Mouse (Mus musculus) stomach, embryonic 16.5 days (tissue): Measurements from ENCODE around the gene Tpsab1. TPM values are rescaled to one million over a fixed set of nuclear protein-coding genes. Genes with fewer than 3 reads are reported as not detected.

ENCODE experiments used
- ATAC-seq: fragments of 200-750 bp; cut with Nextera tagmentation; 2 replicates; pipeline ENCODE4 v1.8.0; 2017; ENCODE audit warnings: moderate number of reproducible peaks, moderate TSS enrichment; ENCODE audit not compliant: insufficient read depth, low FRiP score
- H3K27ac ChIP-seq: fragments of 300-500 bp; sonication (generic); 2 replicates; pipeline ENCODE4 v1.5.1; 2014; ENCODE audit warnings: low read length
- H3K27me3 ChIP-seq: fragments of 300-500 bp; sonication (generic); 2 replicates; pipeline ENCODE4 v1.6.1; 2014; ENCODE audit warnings: low read length, control low read depth, mixed read lengths; ENCODE audit not compliant: control insufficient read depth, insufficient read depth
- H3K36me3 ChIP-seq: fragments of 300-500 bp; sonication (generic); 2 replicates; pipeline ENCODE4 v1.6.1; 2014; ENCODE audit warnings: low read length; ENCODE audit not compliant: control insufficient read depth, insufficient read depth
- H3K4me1 ChIP-seq: fragments of 300-500 bp; sonication (generic); 2 replicates; pipeline ENCODE4 v1.6.1; 2014; ENCODE audit warnings: low read length, control low read depth, mixed read lengths; ENCODE audit not compliant: control insufficient read depth, insufficient read depth
- H3K4me2 ChIP-seq: fragments of 300-500 bp; sonication (generic); 2 replicates; pipeline ENCODE4 v1.6.1; 2014; ENCODE audit warnings: low read depth, low read length, mixed read lengths
- H3K4me3 ChIP-seq: fragments of 300-500 bp; sonication (generic); replicated peaks from 2 replicates; pipeline ENCODE4 v1.5.1; 2014; ENCODE audit warnings: mild to moderate bottlenecking, low read length
- H3K9ac ChIP-seq: fragments of 300-500 bp; sonication (generic); 2 replicates; pipeline ENCODE4 v1.6.1; 2014; ENCODE audit warnings: low read length
- H3K9me3 ChIP-seq: fragments of 300-500 bp; sonication (generic); replicated peaks from 2 replicates; pipeline ENCODE4 v1.6.1; 2016; ENCODE audit warnings: low read length, control low read depth; ENCODE audit not compliant: control insufficient read depth
- WGBS: fragments of 180-500 bp; shearing (Covaris S2); extraction: QIAGEN DNeasy Blood & Tissue Kit; methylation state at CpG from one replicate; pipeline ENCODE4 v1.1.7; 2014; 5-methylcytosine and 5-hydroxymethylcytosine counted together
- polyA plus RNA-seq: library from polyadenylated mRNA; unstranded; fragments of >200 nt; fragmentation: Nextera tagmentation; extraction: Ambion mirVana; gene quantifications from 2 replicates; pipeline ENCODE4 v1.2.1, GENCODE M21; 2015

The Tpsab1 gene
- polyA plus RNA-seq, 1 experiment from 2014 or later = 0.53 TPM

DNA sequence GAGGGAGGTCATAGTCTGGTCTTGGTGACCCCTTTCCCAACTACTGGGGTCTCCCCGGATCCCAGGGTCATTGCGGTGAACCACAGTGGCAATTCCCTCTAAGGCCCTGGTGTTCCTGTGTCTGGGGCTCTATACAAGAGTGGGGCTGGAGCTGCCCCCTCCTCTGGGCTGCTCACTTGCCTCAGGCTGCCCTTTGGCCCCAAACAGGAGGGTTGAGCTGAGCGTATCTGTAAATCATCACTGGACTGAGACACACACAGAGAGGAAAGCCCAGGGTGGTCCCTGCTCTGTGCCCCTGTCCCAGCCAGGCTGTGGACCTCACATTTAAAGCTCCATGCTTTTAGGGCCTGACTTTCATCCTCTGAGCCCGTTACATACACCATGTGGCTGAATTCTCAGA is 7.1 kb downstream of the Tpsab1 start:
- Histone ChIP-seq H3K9me3 (no peaks in the 10 kb centered on the region), H3K4me3 (no peak overlapping the region), H3K27ac (no peak overlapping the region), H3K4me2 (no peak overlapping the region), H3K36me3 (no peaks in the 10 kb centered on the region), H3K4me1 (no peaks in the 10 kb centered on the region), H3K9ac (no peak overlapping the region), H3K27me3 (peaks cover 2% of the 10 kb centered on the region; the same call in 1 of the 2 replicates)
- 76% methylated on average over 4 of the region's 4 CpGs for WGBS
- ATAC-seq = no peak

DNA sequence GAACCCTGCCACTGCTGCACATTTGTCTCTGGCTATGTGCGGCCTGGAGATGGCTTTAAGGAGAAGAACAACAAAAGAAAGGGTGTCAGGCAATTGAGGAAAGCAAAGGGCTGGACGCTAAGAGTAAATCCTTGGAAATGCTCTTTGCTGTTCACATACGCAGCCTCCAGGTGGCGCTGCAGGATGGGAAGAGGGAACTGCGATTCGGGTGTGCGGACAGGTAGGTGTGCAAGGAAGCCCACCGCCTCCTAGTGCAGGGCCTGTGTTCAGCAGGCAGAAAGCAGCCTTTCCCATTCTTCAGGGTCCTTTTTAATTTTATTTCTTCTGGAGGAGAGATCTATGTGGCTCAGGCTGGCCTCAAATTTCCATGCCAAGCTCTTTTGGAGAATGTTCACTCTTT is 11.4 kb downstream of the Tpsab1 start:
- no peaks in the 10 kb centered on the region for H3K4me1 ChIP-seq
- peaks cover 2% of the 10 kb centered on the region; the same call in 1 of the 2 replicates for H3K27me3 ChIP-seq
- no peak overlapping the region for H3K4me3 ChIP-seq
- no peak for ATAC-seq
- no peak overlapping the region for H3K27ac ChIP-seq
- no peak overlapping the region for H3K9ac ChIP-seq
- 0% methylated on average over 8 of the region's 8 CpGs for WGBS
- H3K36me3 ChIP-seq = no peaks in the 10 kb centered on the region
- H3K4me2 ChIP-seq = no peak overlapping the region
- no peaks in the 10 kb centered on the region for H3K9me3 ChIP-seq

DNA sequence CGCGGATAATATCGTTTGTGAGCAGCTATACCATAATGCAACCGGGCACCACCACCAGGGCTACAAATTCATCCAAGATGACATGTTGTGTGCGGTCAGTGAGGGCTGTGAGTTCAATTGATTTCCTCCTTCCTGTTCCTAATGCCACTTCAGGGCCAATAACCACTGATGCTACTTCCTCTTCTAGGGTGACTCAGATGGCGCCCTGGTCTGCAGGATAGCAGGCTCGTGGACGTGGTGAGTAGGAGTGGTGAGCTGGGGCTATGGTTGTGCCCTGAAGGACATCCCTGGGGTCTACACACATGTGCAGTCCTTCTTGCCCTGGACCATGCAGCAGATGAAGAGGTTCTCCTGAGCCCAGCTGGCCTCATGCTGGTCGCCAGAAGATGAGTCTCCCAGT is 13.0 kb downstream of the Tpsab1 start:
- no peaks in the 10 kb centered on the region for H3K4me1 ChIP-seq
- WGBS = 67% methylated on average over 9 of the region's 9 CpGs
- no peak overlapping the region for H3K9ac ChIP-seq
- H3K36me3 ChIP-seq = no peaks in the 10 kb centered on the region
- H3K9me3 ChIP-seq = no peaks in the 10 kb centered on the region
- ATAC-seq = no peak
- H3K4me2 ChIP-seq = no peak overlapping the region
- no peak overlapping the region for H3K27ac ChIP-seq
- H3K4me3 ChIP-seq = no peak overlapping the region
- peaks cover 2% of the 10 kb centered on the region; the same call in 1 of the 2 replicates for H3K27me3 ChIP-seq

DNA sequence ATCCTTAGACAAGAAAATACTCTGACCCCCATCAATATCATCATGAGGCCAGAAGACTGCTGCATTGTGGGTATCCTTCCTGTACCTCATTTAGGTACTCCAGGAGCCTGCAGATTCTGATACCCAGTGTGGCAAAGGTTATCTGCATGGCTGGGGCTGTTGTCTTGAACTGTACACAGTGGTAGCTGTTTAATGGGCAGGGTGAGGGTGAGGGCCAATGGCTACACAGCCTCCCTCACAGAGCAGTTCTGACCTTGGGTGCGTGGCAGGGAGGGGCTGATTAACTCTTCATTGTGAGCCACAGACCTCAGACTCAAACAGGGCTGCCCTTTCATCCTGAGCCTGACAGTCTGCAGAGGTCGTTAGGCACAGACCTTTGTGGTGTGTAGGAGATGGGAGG is 22.4 kb downstream of the Tpsab1 start:
- H3K9ac ChIP-seq = no peak overlapping the region
- no peak overlapping the region for H3K4me3 ChIP-seq
- no peaks in the 10 kb centered on the region for H3K36me3 ChIP-seq
- no peak for ATAC-seq
- no peaks in the 10 kb centered on the region for H3K4me1 ChIP-seq
- no peak overlapping the region for H3K4me2 ChIP-seq
- WGBS = 21% methylated on average over 2 of the region's 2 CpGs
- H3K27ac ChIP-seq = no peak overlapping the region
- no peaks in the 10 kb centered on the region for H3K27me3 ChIP-seq
- H3K9me3 ChIP-seq = no peaks in the 10 kb centered on the region

DNA sequence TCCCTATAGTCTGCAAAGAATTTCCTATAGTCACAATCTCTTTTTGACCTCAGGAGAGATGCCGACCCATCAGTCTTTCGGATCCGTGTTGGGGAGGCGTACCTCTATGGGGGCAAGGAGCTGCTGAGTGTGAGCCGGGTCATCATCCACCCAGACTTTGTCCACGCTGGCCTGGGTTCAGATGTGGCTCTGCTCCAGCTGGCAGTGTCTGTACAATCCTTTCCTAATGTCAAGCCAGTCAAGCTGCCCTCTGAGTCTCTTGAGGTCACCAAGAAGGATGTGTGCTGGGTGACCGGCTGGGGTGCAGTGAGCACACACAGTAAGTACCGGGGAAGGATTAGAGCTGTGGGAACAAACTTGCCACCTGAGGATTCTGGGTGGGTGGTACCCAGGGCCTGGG is 24.5 kb downstream of the Tpsab1 start:
- no peak for ATAC-seq
- H3K36me3 ChIP-seq = no peaks in the 10 kb centered on the region
- no peak overlapping the region for H3K4me2 ChIP-seq
- H3K4me1 ChIP-seq = no peaks in the 10 kb centered on the region
- 83% methylated on average over 8 of the region's 8 CpGs for WGBS
- H3K27ac ChIP-seq = no peak overlapping the region
- no peak overlapping the region for H3K9ac ChIP-seq
- H3K27me3 ChIP-seq = no peaks in the 10 kb centered on the region
- no peaks in the 10 kb centered on the region for H3K9me3 ChIP-seq
- no peak overlapping the region for H3K4me3 ChIP-seq

DNA sequence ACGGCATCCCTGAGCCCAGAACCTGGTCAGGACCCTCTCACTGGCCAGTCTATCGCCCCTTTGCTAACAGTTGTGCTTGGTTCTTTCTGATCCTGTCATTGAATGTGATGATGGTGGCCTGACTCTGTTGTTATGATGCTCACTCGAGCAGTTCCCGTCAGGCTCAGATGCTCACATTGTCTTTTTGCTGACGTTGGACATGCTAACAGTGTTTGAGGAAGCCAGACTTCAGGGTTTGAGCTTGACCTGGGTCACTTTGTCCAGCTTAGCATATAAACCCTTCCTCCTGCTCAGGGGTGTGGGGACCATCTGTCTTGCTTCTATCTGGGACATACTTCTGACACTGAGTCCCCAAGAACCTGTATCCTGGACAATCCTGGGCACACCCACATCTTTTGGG is 27.0 kb downstream of the Tpsab1 start, which contains the start of gene Prss29:
TSS of gene Prss29 (plus strand) at position 301 of the 400 bp plus-strand sequence.
- no peak within 1 kb of the TSS for H3K9ac ChIP-seq
- no peak for ATAC-seq

DNA sequence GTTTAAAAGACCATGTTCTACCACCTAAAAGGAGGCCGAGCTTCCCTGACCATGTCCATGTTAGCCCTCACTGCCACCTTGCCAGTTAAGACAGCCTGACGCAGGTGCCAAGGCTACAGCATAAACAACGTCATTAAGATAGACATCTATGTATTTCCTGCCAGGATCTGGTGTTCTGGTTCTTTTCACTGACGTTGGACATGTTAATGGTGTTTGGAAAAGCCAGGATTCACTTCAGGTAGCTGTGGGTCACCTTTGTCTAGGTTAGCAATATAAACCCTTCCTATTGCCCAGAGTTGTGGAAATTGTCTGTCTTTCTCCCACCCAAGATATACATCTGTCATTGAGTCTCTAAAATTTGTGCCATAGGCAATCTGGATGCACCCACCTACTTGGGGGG is 37.0 kb downstream of the Tpsab1 start, which contains the start of gene Prss28:
TSS of gene Prss28 (plus strand) at position 301 of the 400 bp plus-strand sequence.
- Histone ChIP-seq H3K27me3 (no peaks in the 10 kb centered on the region), H3K36me3 (no peaks in the 10 kb centered on the region), H3K9me3 (no peaks in the 10 kb centered on the region), H3K27ac (no peak within 1 kb of the TSS), H3K4me3 (no peak within 1 kb of the TSS), H3K4me1 (no peaks in the 10 kb centered on the region), H3K9ac (no peak within 1 kb of the TSS), H3K4me2 (no peak within 1 kb of the TSS)
- 51% methylated on average over 4 of the region's 4 CpGs for WGBS
- ATAC-seq = no peak

More for the DNA sequence above, 27.0 kb downstream of the Tpsab1 start, which contains the start of gene Prss29:
- H3K4me1 ChIP-seq = no peaks in the 10 kb centered on the region
- H3K27ac ChIP-seq = no peak within 1 kb of the TSS
- no peaks in the 10 kb centered on the region for H3K9me3 ChIP-seq
- H3K36me3 ChIP-seq = no peaks in the 10 kb centered on the region
- no peak within 1 kb of the TSS for H3K4me2 ChIP-seq
- H3K27me3 ChIP-seq = no peaks in the 10 kb centered on the region
- WGBS = 66% methylated on average over 5 of the region's 5 CpGs
- H3K4me3 ChIP-seq = no peak within 1 kb of the TSS

DNA sequence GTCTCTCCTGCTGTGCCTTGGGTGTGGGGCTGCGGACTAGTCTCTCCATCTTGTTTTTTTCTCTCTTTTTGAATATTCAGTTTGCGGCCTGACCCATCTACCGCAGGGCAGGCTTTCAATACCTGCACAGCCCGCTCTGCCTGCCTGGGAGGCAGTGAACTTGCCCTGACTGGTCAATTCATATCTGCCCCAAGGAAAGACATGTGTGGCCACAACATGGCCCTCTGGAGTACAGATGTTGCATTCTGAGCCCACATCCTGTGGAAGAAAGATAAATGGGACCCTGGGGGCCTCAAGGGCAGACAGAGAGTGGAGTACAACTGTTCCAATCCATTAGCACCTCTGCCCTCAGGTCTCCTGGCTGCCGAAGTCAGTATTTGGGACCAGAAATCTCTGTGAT is 47.3 kb downstream of the Tpsab1 start, which contains the start of gene Prss34:
TSS of gene Prss34 (plus strand) at position 301 of the 400 bp plus-strand sequence.
- Histone ChIP-seq H3K9ac (no peak within 1 kb of the TSS), H3K27me3 (no peaks in the 10 kb centered on the region), H3K4me2 (no peak within 1 kb of the TSS), H3K4me1 (no peaks in the 10 kb centered on the region), H3K36me3 (no peaks in the 10 kb centered on the region), H3K27ac (no peak within 1 kb of the TSS), H3K9me3 (no peaks in the 10 kb centered on the region), H3K4me3 (no peak within 1 kb of the TSS)
- ATAC-seq = no peak
- 76% methylated on average over 5 of the region's 5 CpGs for WGBS

DNA sequence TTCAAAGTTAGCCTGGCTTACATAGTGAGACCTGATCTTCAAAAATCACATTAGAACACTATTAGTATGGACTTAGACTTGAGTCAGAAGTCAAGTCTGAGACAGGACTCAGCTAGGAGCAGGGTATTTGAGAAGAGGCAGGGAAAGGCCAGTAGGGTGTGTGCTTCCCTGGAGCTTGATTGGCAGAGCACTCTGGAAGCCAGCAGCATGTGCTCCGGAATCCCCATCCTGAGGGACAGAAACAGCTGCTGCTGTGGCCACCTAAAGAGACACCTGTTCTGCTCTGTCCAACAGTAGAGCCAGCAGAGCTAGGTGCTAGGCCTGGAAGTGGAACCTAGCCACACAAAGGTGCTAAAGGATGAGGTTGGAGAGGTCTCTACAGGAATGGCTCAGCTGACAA is 51.3 kb downstream of the Tpsab1 start:
- no peak overlapping the region for H3K4me3 ChIP-seq
- no peaks in the 10 kb centered on the region for H3K4me1 ChIP-seq
- H3K9ac ChIP-seq = no peak overlapping the region
- H3K27me3 ChIP-seq = no peaks in the 10 kb centered on the region
- no peaks in the 10 kb centered on the region for H3K36me3 ChIP-seq
- no peak overlapping the region for H3K27ac ChIP-seq
- no peak overlapping the region for H3K4me2 ChIP-seq
- WGBS = 42% methylated on average over 1 of the region's 1 CpGs
- H3K9me3 ChIP-seq = no peaks in the 10 kb centered on the region
- no peak for ATAC-seq
